Mouse (Mus musculus) lung, embryonic 14.5 days (tissue): Measurements from ENCODE around the gene Pnck. TPM values are rescaled to one million over a fixed set of nuclear protein-coding genes. Genes with fewer than 3 reads are reported as not detected.

Source experiments
- ATAC-seq: fragments of 200-750 bp; cut with Nextera tagmentation; 2 replicates; pipeline ENCODE4 v1.8.0; 2017; ENCODE audit warnings: mild to moderate bottlenecking, moderate TSS enrichment, moderate library complexity; ENCODE audit not compliant: insufficient read depth
- DNase-seq: peaks from one replicate; pipeline ENCODE4 v3.0.0-alpha.2; 2015
- H3K27ac ChIP-seq: fragments of 300-500 bp; sonication (generic); 2 replicates; pipeline ENCODE4 v1.5.1; 2014; ENCODE audit warnings: low read depth, mild to moderate bottlenecking, moderate library complexity
- H3K27me3 ChIP-seq: fragments of 300-500 bp; sonication (generic); 2 replicates; pipeline ENCODE4 v1.6.1; 2014; ENCODE audit warnings: low read length, control low read depth; ENCODE audit not compliant: insufficient read depth
- H3K36me3 ChIP-seq: fragments of 300-500 bp; sonication (generic); 2 replicates; pipeline ENCODE4 v1.6.1; 2014; ENCODE audit warnings: control low read depth; ENCODE audit not compliant: insufficient read depth
- H3K4me1 ChIP-seq: fragments of 300-500 bp; sonication (generic); 2 replicates; pipeline ENCODE4 v1.6.1; 2014; ENCODE audit warnings: antibody characterized with exemption, control low read depth; ENCODE audit not compliant: insufficient read depth
- H3K4me2 ChIP-seq: fragments of 300-500 bp; sonication (generic); 2 replicates; pipeline ENCODE4 v1.6.1; 2014; ENCODE audit warnings: mild to moderate bottlenecking
- H3K4me3 ChIP-seq: fragments of 300-500 bp; sonication (generic); 2 replicates; pipeline ENCODE4 v1.5.1; 2014; ENCODE audit warnings: low read depth, low read length
- H3K9ac ChIP-seq: fragments of 300-500 bp; sonication (generic); 2 replicates; pipeline ENCODE4 v1.6.1; 2014
- H3K9me3 ChIP-seq: fragments of 300-500 bp; sonication (generic); 2 replicates; pipeline ENCODE4 v1.6.1; 2016; ENCODE audit warnings: low read depth, low read length, control low read depth
- CTCF ChIP-seq: IDR thresholded peaks from 2 replicates; pipeline ENCODE4 v1.5.1; 2016; ENCODE audit warnings: antibody characterized with exemption, low read depth
- WGBS: fragments of 180-500 bp; shearing (Covaris S2); extraction: QIAGEN DNeasy Blood & Tissue Kit; methylation state at CpG from one replicate; pipeline ENCODE4 v1.1.7; 2014; 5-methylcytosine and 5-hydroxymethylcytosine counted together
- polyA plus RNA-seq: library from polyadenylated mRNA; unstranded; fragments of >200 nt; fragmentation: Nextera tagmentation; extraction: Ambion mirVana; gene quantifications from 2 replicates; pipeline ENCODE4 v1.2.1, GENCODE M21; 2014

Pnck gene
- polyA plus RNA-seq, 1 experiment from 2014 or later, result 12.0 TPM

- ATAC-seq (peak; percentile 30), DNase-seq (peak; percentile 39)
- no peaks in the 10 kb centered on the region for H3K4me1 ChIP-seq
- no peaks in the 10 kb centered on the region for H3K9me3 ChIP-seq
- H3K9ac ChIP-seq, result peak overlapping the region; percentile 23
- H3K27me3 ChIP-seq, result peaks cover 32% of the 10 kb centered on the region
- TF ChIP-seq CTCF, result no peak
- WGBS, result 17% methylated on average over 40 of the region's 41 CpGs
- no peak overlapping the region for H3K27ac ChIP-seq
- peak overlapping the region; percentile 37 for H3K4me3 ChIP-seq
- H3K36me3 ChIP-seq, result no peaks in the 10 kb centered on the region
- H3K4me2 ChIP-seq, result peak overlapping the region; percentile 68
Measured at GRCm38 (mm10) chrX:73639901-73640469, 19.9 kb downstream of the Pnck start.

- H3K9me3 ChIP-seq, result no peaks in the 10 kb centered on the region
- no peaks in the 10 kb centered on the region for H3K36me3 ChIP-seq
- DNase-seq (peak; percentile 73), ATAC-seq (peak; percentile 82)
- H3K9ac ChIP-seq, result peak within 1 kb of the TSS; percentile 53
- peak within 1 kb of the TSS; percentile 37 for H3K4me3 ChIP-seq
- WGBS, result 8% methylated on average over 27 of the region's 28 CpGs
- H3K27me3 ChIP-seq, result peaks cover 32% of the 10 kb centered on the region
- H3K4me1 ChIP-seq, result no peaks in the 10 kb centered on the region
- no peak within 1 kb of the TSS for H3K27ac ChIP-seq
- peak within 1 kb of the TSS; percentile 68 for H3K4me2 ChIP-seq
- no peak for TF ChIP-seq CTCF
Measured at GRCm38 (mm10) chrX:73639255-73639675, 20.7 kb downstream of the Pnck start, which contains the start of gene Dusp9. Gene Dusp9 (plus strand): TSS chrX:73639419.

- DNase-seq, result peak; percentile 13
- TF ChIP-seq CTCF, result no peak
- no peak; the same call in 1 of the 2 replicates for ATAC-seq
- WGBS, result 12% methylated on average over 17 of the region's 19 CpGs
- no peaks in the 10 kb centered on the region for H3K36me3 ChIP-seq
- H3K4me1 ChIP-seq, result no peaks in the 10 kb centered on the region
- H3K4me3 ChIP-seq, result peak overlapping the region; percentile 26; the same call in 1 of the 2 replicates
- H3K9ac ChIP-seq, result peak overlapping the region; percentile 20; the same call in 1 of the 2 replicates
- H3K27me3 ChIP-seq, result peaks cover 32% of the 10 kb centered on the region
- peak overlapping the region; percentile 64 for H3K4me2 ChIP-seq
- no peak overlapping the region for H3K27ac ChIP-seq
- H3K9me3 ChIP-seq, result no peaks in the 10 kb centered on the region
Measured at GRCm38 (mm10) chrX:73637415-73637814, 22.5 kb downstream of the Pnck start.

- no peaks in the 10 kb centered on the region for H3K4me1 ChIP-seq
- no peak overlapping the region for H3K27ac ChIP-seq
- H3K4me2 ChIP-seq, result peak overlapping the region; percentile 44
- H3K27me3 ChIP-seq, result peaks cover 27% of the 10 kb centered on the region
- 9% methylated on average over 14 of the region's 19 CpGs for WGBS
- TF ChIP-seq CTCF, result no peak
- H3K4me3 ChIP-seq, result no peak overlapping the region; the same call in 1 of the 2 replicates
- peak; percentile 35 for DNase-seq
- ATAC-seq, result peak; percentile 2; the same call in 1 of the 2 replicates
- H3K36me3 ChIP-seq, result no peaks in the 10 kb centered on the region
- no peaks in the 10 kb centered on the region for H3K9me3 ChIP-seq
- no peak overlapping the region for H3K9ac ChIP-seq
Measured at GRCm38 (mm10) chrX:73635425-73635824, 24.5 kb downstream of the Pnck start.

- DNase-seq (no peak), ATAC-seq (no peak)
- Histone ChIP-seq H3K4me3 (no peak overlapping the region), H3K4me1 (no peaks in the 10 kb centered on the region), H3K4me2 (no peak overlapping the region), H3K36me3 (no peaks in the 10 kb centered on the region), H3K27ac (no peak overlapping the region), H3K9me3 (no peaks in the 10 kb centered on the region), H3K27me3 (no peaks in the 10 kb centered on the region), H3K9ac (no peak overlapping the region)
- no peak for TF ChIP-seq CTCF
Measured at GRCm38 (mm10) chrX:73626981-73627380, 32.9 kb downstream of the Pnck start.

GRCm38 (mm10) chrX:73619890-73620289 is 40.0 kb downstream of the Pnck start:
- Histone ChIP-seq H3K36me3 (no peaks in the 10 kb centered on the region), H3K9me3 (no peaks in the 10 kb centered on the region), H3K9ac (no peak overlapping the region), H3K4me3 (no peak overlapping the region), H3K4me2 (no peak overlapping the region), H3K27ac (no peak overlapping the region), H3K4me1 (no peaks in the 10 kb centered on the region), H3K27me3 (no peaks in the 10 kb centered on the region)
- DNase-seq, result no peak
- 91% methylated on average over 2 of the region's 2 CpGs for WGBS
- no peak for ATAC-seq
- no peak for TF ChIP-seq CTCF

GRCm38 (mm10) chrX:73619401-73619800 is 40.5 kb downstream of the Pnck start:
- no peak for ATAC-seq
- no peak for TF ChIP-seq CTCF
- no peak overlapping the region for H3K9ac ChIP-seq
- H3K36me3 ChIP-seq, result no peaks in the 10 kb centered on the region
- DNase-seq, result no peak
- H3K27ac ChIP-seq, result no peak overlapping the region
- no peaks in the 10 kb centered on the region for H3K9me3 ChIP-seq
- no peaks in the 10 kb centered on the region for H3K27me3 ChIP-seq
- no peak overlapping the region for H3K4me3 ChIP-seq
- H3K4me2 ChIP-seq, result no peak overlapping the region
- no peaks in the 10 kb centered on the region for H3K4me1 ChIP-seq
